Mouse (Mus musculus) C2C12 (cell line): ENCODE measurements at regions not wholly inside any gene's neighbourhood (a gene's known extent, or its start where the extent isn't known, plus 50 kb on each side); places are given as distances from the start of the nearest gene placed in this dataset.

ENCODE experiments used
- H3K27me3 ChIP-seq: one replicate; pipeline ENCODE4 v1.6.1; 2011; ENCODE audit not compliant: control insufficient read depth, insufficient read depth, insufficient read length
- H3K36me3 ChIP-seq: one replicate; pipeline ENCODE4 v1.6.1; 2011; ENCODE audit not compliant: control insufficient read depth, insufficient read depth
- H3K4me3 ChIP-seq: one replicate; pipeline ENCODE4 v1.5.1; 2011; ENCODE audit warnings: mild to moderate bottlenecking, control low read depth; ENCODE audit not compliant: poor library complexity, insufficient read depth, severe bottlenecking
- H3K79me2 ChIP-seq: one replicate; pipeline ENCODE4 v1.6.1; 2011; ENCODE audit not compliant: control insufficient read depth, insufficient read depth
- H3K79me3 ChIP-seq: one replicate; pipeline ENCODE4 v1.6.1; 2011; ENCODE audit warnings: low read depth, control low read depth
- H3ac ChIP-seq: one replicate; pipeline ENCODE3; 2011; ENCODE audit warnings: low read depth; ENCODE audit not compliant: control insufficient read depth, insufficient read length
- CEBPB ChIP-seq: IDR thresholded peaks from one replicate; pipeline ENCODE4 v1.6.1; 2011; ENCODE audit warnings: low read depth, mild to moderate bottlenecking, control low read depth, moderate library complexity
- CTCF ChIP-seq: IDR thresholded peaks from one replicate; pipeline ENCODE4 v1.5.1; 2011; ENCODE audit not compliant: control insufficient read depth, insufficient read depth, insufficient read length
- FOSL1 ChIP-seq: IDR thresholded peaks from one replicate; pipeline ENCODE4 v1.8.0; 2011; ENCODE audit warnings: mild to moderate bottlenecking, low read length; ENCODE audit not compliant: poor library complexity, insufficient read depth, severe bottlenecking
- MAX ChIP-seq: IDR thresholded peaks from one replicate; pipeline ENCODE4 v1.6.1; 2011; ENCODE audit warnings: mild to moderate bottlenecking, control low read depth
- MYOD1 ChIP-seq: IDR thresholded peaks from one replicate; pipeline ENCODE4 v1.6.1; 2011; ENCODE audit warnings: low read depth; ENCODE audit not compliant: control insufficient read depth, insufficient read length
- MYOG ChIP-seq: IDR thresholded peaks from one replicate; pipeline ENCODE4 v1.6.1; 2011; ENCODE audit not compliant: control insufficient read depth, insufficient read length; ENCODE audit errors: extremely low read depth
- USF1 ChIP-seq: IDR thresholded peaks from one replicate; pipeline ENCODE4 v1.6.1; 2011; ENCODE audit warnings: low read depth, mild to moderate bottlenecking, control low read depth, moderate library complexity

GRCm38 (mm10) chr6:147954967-147955830, 91.9 kb upstream of the Far2 start:
- H3K4me3 ChIP-seq, result no peak overlapping the region
- no peak overlapping the region for H3ac ChIP-seq
- TF ChIP-seq CEBPB, result no peak
- TF ChIP-seq MYOG, result no peak
- no peak for TF ChIP-seq CTCF
- no peak for TF ChIP-seq MYOD1
- no peak for TF ChIP-seq MAX
- no peak for TF ChIP-seq FOSL1
- no peak for TF ChIP-seq USF1

DNA sequence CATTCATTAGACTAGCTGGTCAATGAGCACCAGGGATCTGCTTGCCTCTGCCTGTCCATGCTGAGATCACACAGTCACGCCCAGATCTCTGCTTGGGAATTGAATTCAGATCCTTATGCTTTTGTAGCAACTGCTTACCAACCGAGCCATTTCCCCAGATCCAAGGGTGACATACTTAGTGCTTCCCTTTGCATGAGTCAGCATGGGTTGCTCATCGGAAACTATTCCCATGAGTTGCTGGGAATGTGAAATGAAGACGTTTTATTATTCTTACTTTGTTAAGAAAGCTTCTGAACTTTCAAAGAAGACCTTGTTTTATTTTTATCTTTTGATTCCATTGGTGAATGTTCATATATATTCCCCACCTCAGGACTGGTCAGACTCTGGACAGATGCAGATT, 82.3 kb upstream of the Far2 start:
- no peaks in the 10 kb centered on the region for H3K79me2 ChIP-seq
- no peak overlapping the region for H3K4me3 ChIP-seq
- H3K27me3 ChIP-seq, result no peaks in the 10 kb centered on the region
- no peaks in the 10 kb centered on the region for H3K36me3 ChIP-seq
- TF ChIP-seq FOSL1, result peak; percentile 61
- no peak for TF ChIP-seq CTCF
- TF ChIP-seq MYOD1, result no peak
- no peak overlapping the region for H3ac ChIP-seq
- H3K79me3 ChIP-seq, result no peaks in the 10 kb centered on the region

More at GRCm38 (mm10) chr6:147954967-147955830, 91.9 kb upstream of the Far2 start:
- Histone ChIP-seq H3K27me3 (no peaks in the 10 kb centered on the region), H3K36me3 (no peaks in the 10 kb centered on the region), H3K79me3 (no peaks in the 10 kb centered on the region), H3K79me2 (no peaks in the 10 kb centered on the region)

- Histone ChIP-seq H3K27me3 (no peaks in the 10 kb centered on the region), H3K4me3 (no peak overlapping the region), H3K36me3 (no peaks in the 10 kb centered on the region), H3K79me2 (no peaks in the 10 kb centered on the region), H3ac (no peak overlapping the region), H3K79me3 (no peaks in the 10 kb centered on the region)
- TF ChIP-seq MYOG (no peak), FOSL1 (no peak), CTCF (no peak), MAX (no peak), USF1 (no peak), CEBPB (no peak), MYOD1 (no peak)
Observed at GRCm38 (mm10) chr6:147970162-147970608, 76.9 kb upstream of the Far2 start.

DNA sequence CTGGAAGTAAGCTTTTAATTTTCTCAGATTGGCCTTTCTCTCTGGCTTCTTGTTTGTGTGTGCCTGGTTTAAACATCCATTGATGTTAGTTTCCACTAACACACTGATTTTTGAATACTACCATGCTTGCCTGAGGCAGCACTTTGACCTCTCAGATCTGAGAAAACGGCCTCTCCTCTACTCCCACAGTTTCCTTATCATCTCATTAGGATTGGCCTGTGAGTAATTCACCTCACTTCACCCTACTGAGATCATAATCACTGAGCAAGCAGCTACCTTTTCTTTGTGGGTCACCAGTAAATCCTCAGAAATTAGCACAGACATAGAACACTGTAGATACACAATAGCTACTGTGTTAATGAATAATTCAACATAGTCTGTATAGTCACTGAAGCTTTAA, 74.5 kb upstream of the Far2 start:
- Histone ChIP-seq H3K27me3 (no peaks in the 10 kb centered on the region), H3K36me3 (no peaks in the 10 kb centered on the region), H3K79me3 (no peaks in the 10 kb centered on the region), H3ac (no peak overlapping the region), H3K79me2 (no peaks in the 10 kb centered on the region), H3K4me3 (no peak overlapping the region)
- no peak for TF ChIP-seq CTCF
- no peak for TF ChIP-seq CEBPB
- TF ChIP-seq MYOD1, result no peak
- TF ChIP-seq MYOG, result no peak
- TF ChIP-seq USF1, result no peak
- no peak for TF ChIP-seq MAX
- no peak for TF ChIP-seq FOSL1

GRCm38 (mm10) chr6:147973059-147973458, 74.0 kb upstream of the Far2 start:
- H3K4me3 ChIP-seq, result no peak overlapping the region
- H3K36me3 ChIP-seq, result no peaks in the 10 kb centered on the region
- no peaks in the 10 kb centered on the region for H3K79me3 ChIP-seq
- no peaks in the 10 kb centered on the region for H3K27me3 ChIP-seq
- no peaks in the 10 kb centered on the region for H3K79me2 ChIP-seq
- no peak for TF ChIP-seq MYOG
- TF ChIP-seq MYOD1, result no peak
- TF ChIP-seq USF1, result no peak
- no peak for TF ChIP-seq MAX
- no peak for TF ChIP-seq CEBPB
- no peak overlapping the region for H3ac ChIP-seq

DNA sequence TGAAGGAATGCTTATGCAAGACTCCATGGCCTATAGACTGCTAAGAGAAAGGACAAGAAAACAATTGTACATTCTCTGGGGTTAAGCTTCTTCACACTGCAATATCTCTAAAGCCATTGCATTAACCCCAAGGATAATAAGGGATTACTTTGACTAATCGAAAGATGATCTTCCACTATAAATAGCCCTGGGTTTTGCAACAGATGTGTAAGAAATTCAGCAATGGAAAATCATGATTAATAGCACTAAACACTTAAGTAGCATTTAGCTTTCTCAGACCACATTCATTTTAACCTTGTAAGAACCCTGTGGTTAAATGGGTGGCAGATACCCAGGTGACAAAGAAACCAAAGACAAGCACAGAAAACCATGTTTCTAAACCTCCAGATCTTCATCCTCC, 71.1 kb upstream of the Far2 start:
- Histone ChIP-seq H3K36me3 (no peaks in the 10 kb centered on the region), H3K79me3 (no peaks in the 10 kb centered on the region), H3K4me3 (no peak overlapping the region), H3K79me2 (no peaks in the 10 kb centered on the region), H3K27me3 (no peaks in the 10 kb centered on the region), H3ac (no peak overlapping the region)
- no peak for TF ChIP-seq CTCF
- no peak for TF ChIP-seq FOSL1
- TF ChIP-seq MAX, result no peak
- TF ChIP-seq CEBPB, result peak; percentile 57
- no peak for TF ChIP-seq USF1
- TF ChIP-seq MYOD1, result no peak
- no peak for TF ChIP-seq MYOG
